Mouse (Mus musculus): Measurements from ENCODE around the gene Ldlrap1.

Gene Ldlrap1

GRCm38 (mm10) chr4:134704590-134704989, 63.2 kb downstream of the Ldlrap1 start:
- no peak for DNase-seq

GRCm38 (mm10) chr4:134703835-134704546, 63.8 kb downstream of the Ldlrap1 start, which contains the start of gene Man1c1:
TSS of gene Man1c1 (minus strand) at chr4:134704290.
- peak; percentile 99 for DNase-seq

DNA sequence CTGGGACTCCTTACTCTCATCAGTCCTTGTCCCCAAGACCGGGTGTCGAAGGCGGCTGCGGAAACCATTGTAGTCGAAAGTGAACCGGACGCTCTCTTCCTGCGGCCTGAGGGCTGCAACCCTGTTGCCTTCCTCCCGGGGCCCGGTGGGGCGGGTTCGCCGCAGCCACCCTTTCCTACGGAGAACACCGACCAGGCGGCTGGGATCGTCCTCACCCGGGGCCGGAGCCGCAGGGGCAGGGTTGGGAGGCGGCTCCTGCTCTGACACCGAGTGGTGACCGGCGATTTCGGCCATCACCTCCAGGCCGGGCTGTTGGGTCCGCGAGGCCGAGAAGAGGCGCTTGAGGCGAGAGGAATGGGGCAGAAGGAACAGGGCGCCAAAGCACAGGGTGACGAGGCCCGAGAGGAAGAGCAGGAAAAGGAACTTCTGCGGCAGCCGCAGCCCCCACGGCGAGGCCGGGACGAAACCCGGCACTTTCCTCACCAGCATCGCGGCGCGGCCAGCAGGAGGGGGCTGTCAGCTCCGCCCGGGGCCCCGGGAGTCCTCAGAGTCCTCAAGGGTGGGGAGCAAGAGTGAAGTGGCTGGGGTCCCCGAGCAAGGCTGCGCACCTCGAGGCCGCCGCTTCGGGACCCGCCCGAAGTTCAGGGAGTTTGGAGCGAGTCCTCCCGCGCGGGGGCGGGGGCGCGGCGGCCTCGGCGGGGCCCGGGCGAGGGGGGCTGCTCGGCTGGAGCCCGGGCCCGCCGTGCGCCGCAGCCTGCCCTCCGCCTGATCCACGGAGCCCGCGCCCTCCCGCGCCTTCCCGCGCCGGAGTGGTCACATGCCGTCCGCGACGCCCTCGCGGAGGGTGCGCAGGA, 64.6 kb downstream of the Ldlrap1 start:
- DNase-seq = peak; percentile 54 to 72

DNA sequence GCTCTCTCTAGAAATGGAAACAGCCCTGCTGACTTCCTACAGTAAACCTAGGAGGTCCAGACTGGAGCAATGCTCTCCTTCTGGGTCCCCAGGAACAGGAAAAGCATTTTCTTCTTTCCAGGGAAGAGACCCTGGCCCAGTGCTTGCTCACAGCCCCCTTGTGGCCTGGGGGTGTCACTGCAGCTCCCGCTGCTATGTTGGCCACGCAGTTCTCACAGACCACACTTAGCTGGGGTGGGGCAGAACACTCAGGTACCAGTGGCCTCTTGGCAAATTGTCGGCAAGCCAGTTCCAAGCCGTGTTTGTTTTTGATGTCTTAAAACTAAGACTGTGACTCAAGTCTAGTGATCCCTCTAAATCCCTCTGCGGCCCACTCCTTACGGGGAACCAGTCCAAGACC, 65.9 kb downstream of the Ldlrap1 start:
- DNase-seq = peak; percentile 84 to 88

DNA sequence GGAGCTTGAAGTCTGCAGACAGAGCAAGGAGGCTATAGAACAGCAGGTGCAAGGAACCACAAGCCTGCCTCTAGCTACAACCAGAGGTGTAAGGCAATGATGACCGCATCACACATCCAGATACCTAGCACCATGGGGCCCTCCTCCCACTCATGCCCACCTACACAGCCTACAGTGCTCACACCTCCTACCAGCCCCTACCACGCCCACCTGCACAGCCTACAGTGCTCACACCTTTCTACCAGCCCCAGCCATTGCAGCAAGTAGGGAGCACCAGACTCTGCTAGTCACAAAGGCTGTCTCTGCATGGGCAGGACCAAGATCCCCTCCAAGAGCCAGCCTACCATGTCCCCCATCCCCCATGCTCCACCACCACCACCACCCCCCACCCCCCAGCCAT, 66.9 kb downstream of the Ldlrap1 start:
- DNase-seq = no peak

- DNase-seq = no peak
Measured at GRCm38 (mm10) chr4:134693202-134693940, 74.5 kb downstream of the Ldlrap1 start.

GRCm38 (mm10) chr4:134692388-134692787, 75.4 kb downstream of the Ldlrap1 start:
- no peak for DNase-seq
